Mouse (Mus musculus) forebrain, postnatal 0 days (tissue): ENCODE results near the gene Tmcc1. TPM values are rescaled to one million over a fixed set of nuclear protein-coding genes. Genes with fewer than 3 reads are reported as not detected.

Experiments
- ATAC-seq: fragments of 200-750 bp; cut with Nextera tagmentation; 2 replicates; pipeline ENCODE4 v1.8.0; 2017; ENCODE audit warnings: mild to moderate bottlenecking, moderate library complexity
- DNase-seq: peaks from one replicate; pipeline ENCODE4 v3.0.0-alpha.2; 2015
- H3K27ac ChIP-seq: fragments of 300-500 bp; sonication (generic); 2 replicates; pipeline ENCODE4 v1.5.1; 2014; ENCODE audit warnings: low read depth, mild to moderate bottlenecking, antibody characterized with exemption, low read length, moderate library complexity, mixed read lengths
- H3K27me3 ChIP-seq: fragments of 300-500 bp; sonication (generic); 2 replicates; pipeline ENCODE4 v1.6.1; 2014; ENCODE audit warnings: mild to moderate bottlenecking, low read length, mixed read lengths; ENCODE audit not compliant: insufficient read depth
- H3K36me3 ChIP-seq: fragments of 300-500 bp; sonication (generic); 2 replicates; pipeline ENCODE4 v1.6.1; 2014; ENCODE audit warnings: mild to moderate bottlenecking, moderate library complexity; ENCODE audit not compliant: insufficient read depth
- H3K4me1 ChIP-seq: fragments of 300-500 bp; sonication (generic); 2 replicates; pipeline ENCODE4 v1.6.1; 2014; ENCODE audit warnings: antibody characterized with exemption; ENCODE audit not compliant: insufficient read depth
- H3K4me2 ChIP-seq: fragments of 300-500 bp; sonication (generic); 2 replicates; pipeline ENCODE4 v1.6.1; 2014; ENCODE audit warnings: low read depth, mild to moderate bottlenecking, moderate library complexity
- H3K4me3 ChIP-seq: fragments of 300-500 bp; sonication (generic); 2 replicates; pipeline ENCODE4 v1.5.1; 2014; ENCODE audit warnings: low read depth, low read length, mixed read lengths
- H3K9ac ChIP-seq: fragments of 300-500 bp; sonication (generic); 2 replicates; pipeline ENCODE4 v1.6.1; 2014; ENCODE audit warnings: mild to moderate bottlenecking
- H3K9me3 ChIP-seq: fragments of 300-500 bp; sonication (generic); 2 replicates; pipeline ENCODE4 v1.6.1; 2016; ENCODE audit warnings: low read length
- CTCF ChIP-seq: sonication (generic); IDR thresholded peaks from 2 replicates; pipeline ENCODE4 v1.5.1; 2016; ENCODE audit warnings: antibody characterized with exemption, control low read depth, low read depth
- WGBS: fragments of 180-500 bp; shearing (Covaris S2); extraction: QIAGEN DNeasy Blood & Tissue Kit; methylation state at CpG from one replicate; pipeline ENCODE4 v1.1.7; 2014; 5-methylcytosine and 5-hydroxymethylcytosine counted together
- polyA plus RNA-seq: library from polyadenylated mRNA; unstranded; fragments of >200 nt; fragmentation: Nextera tagmentation; extraction: Ambion mirVana; gene quantifications from 2 replicates; pipeline ENCODE4 v1.2.1, GENCODE M21; 2015
- total RNA-seq: library from RNA; depleted of rRNA; stranded (reverse); fragments of >200 nt; gene quantifications from 2 replicates; pipeline ENCODE4 v1.2.3, GENCODE M21; 2014

Tmcc1 gene
- total and polyA plus RNA-seq, 2 experiments from 2014 or later, result 13.6 to 48.2 TPM

GRCm38 (mm10) chr6:115983306-115984038 is 209.8 kb downstream of the Tmcc1 start:
- 0 out of 2 replicates have a peak overlapping the region, but pooled peaks have one; percentile 21 for H3K27ac ChIP-seq
- no peak for DNase-seq
- 64% methylated on average over 12 of the region's 12 CpGs for WGBS
- ATAC-seq, result no peak
- no peaks in the 10 kb centered on the region for H3K9me3 ChIP-seq
- TF ChIP-seq CTCF, result no peak
- H3K27me3 ChIP-seq, result no peaks in the 10 kb centered on the region
- no peaks in the 10 kb centered on the region for H3K36me3 ChIP-seq
- no peak overlapping the region for H3K9ac ChIP-seq
- H3K4me2 ChIP-seq, result no peak overlapping the region; the same call in 1 of the 2 replicates
- H3K4me3 ChIP-seq, result no peak overlapping the region
- peaks cover 3% of the 10 kb centered on the region; the same call in 1 of the 2 replicates for H3K4me1 ChIP-seq

- Histone ChIP-seq H3K36me3 (no peaks in the 10 kb centered on the region), H3K9ac (no peak overlapping the region), H3K9me3 (no peaks in the 10 kb centered on the region), H3K4me1 (peaks cover 3% of the 10 kb centered on the region; the same call in 1 of the 2 replicates), H3K4me3 (no peak overlapping the region), H3K27ac (no peak overlapping the region), H3K4me2 (no peak overlapping the region; the same call in 1 of the 2 replicates), H3K27me3 (no peaks in the 10 kb centered on the region)
- ATAC-seq (no peak), DNase-seq (no peak)
- no peak for TF ChIP-seq CTCF
- WGBS, result 60% methylated on average over 7 of the region's 7 CpGs
These were observed 210.4 kb downstream of the Tmcc1 start for GRCm38 (mm10) chr6:115982889-115983288.

- peak; percentile 50 for TF ChIP-seq CTCF
- 69% methylated on average over 8 of the region's 8 CpGs for WGBS
- Histone ChIP-seq H3K27ac (no peak overlapping the region), H3K9me3 (no peaks in the 10 kb centered on the region), H3K4me1 (no peaks in the 10 kb centered on the region), H3K36me3 (no peaks in the 10 kb centered on the region), H3K9ac (no peak overlapping the region), H3K4me2 (no peak overlapping the region), H3K27me3 (no peaks in the 10 kb centered on the region), H3K4me3 (no peak overlapping the region)
- no peak for DNase-seq
- no peak for ATAC-seq
These were observed 214.7 kb downstream of the Tmcc1 start for GRCm38 (mm10) chr6:115978596-115978995.

- Histone ChIP-seq H3K9ac (no peak overlapping the region), H3K9me3 (no peaks in the 10 kb centered on the region), H3K4me2 (no peak overlapping the region), H3K4me3 (no peak overlapping the region), H3K4me1 (no peaks in the 10 kb centered on the region), H3K36me3 (no peaks in the 10 kb centered on the region), H3K27me3 (no peaks in the 10 kb centered on the region), H3K27ac (no peak overlapping the region)
- ATAC-seq (no peak), DNase-seq (no peak)
- no peak for TF ChIP-seq CTCF
- WGBS, result 89% methylated on average over 15 of the region's 15 CpGs
These were observed 215.5 kb downstream of the Tmcc1 start for GRCm38 (mm10) chr6:115977810-115978209.

- Histone ChIP-seq H3K4me1 (0 out of 2 replicates have a peak, but pooled peaks cover 2% of the 10 kb centered on the region), H3K9ac (no peak overlapping the region), H3K4me3 (no peak overlapping the region), H3K9me3 (no peaks in the 10 kb centered on the region), H3K36me3 (no peaks in the 10 kb centered on the region), H3K27ac (no peak overlapping the region), H3K4me2 (no peak overlapping the region), H3K27me3 (no peaks in the 10 kb centered on the region)
- WGBS, result 90% methylated on average over 8 of the region's 8 CpGs
- DNase-seq, result no peak
- ATAC-seq, result no peak
- no peak for TF ChIP-seq CTCF
These were observed 217.7 kb downstream of the Tmcc1 start for GRCm38 (mm10) chr6:115975606-115976005.

GRCm38 (mm10) chr6:115973881-115974662 is 219.2 kb downstream of the Tmcc1 start:
- WGBS, result 55% methylated on average over 16 of the region's 16 CpGs
- Histone ChIP-seq H3K27ac (0 out of 2 replicates have a peak overlapping the region, but pooled peaks have one; percentile 9), H3K9ac (no peak overlapping the region), H3K36me3 (peaks cover 4% of the 10 kb centered on the region; the same call in 1 of the 2 replicates), H3K9me3 (no peaks in the 10 kb centered on the region), H3K4me2 (no peak overlapping the region), H3K4me3 (no peak overlapping the region), H3K27me3 (no peaks in the 10 kb centered on the region), H3K4me1 (0 out of 2 replicates have a peak, but pooled peaks cover 2% of the 10 kb centered on the region)
- no peak for TF ChIP-seq CTCF
- DNase-seq, result no peak
- peak; percentile 68 for ATAC-seq
